Comparison of ENCODE assay signal across 22 mouse cellular contexts in genomic region chr4:45911256-45911655, GRCm38 (mm10). TPM values are rescaled to one million over a fixed set of nuclear protein-coding genes. Genes with fewer than 3 reads are reported as not detected.
DNase-seq lines count a peak whose midpoint lies in the region; ATAC-seq and TF ChIP-seq lines count a peak whose summit lies in the region.
"Had no signal": no experiment of that assay in that cellular context is flagged by ENCODE, and none has a peak within 500 bp of the region (broad histone marks: within the 10 kb centered on the region; RNA-seq: fewer than 3 reads in every experiment).

No protein-coding gene starts in this region.

- WGBS in intestine, embryonic 15.5 days, result 60% methylated on average over 5 of the region's 5 CpGs
- WGBS in intestine, postnatal 0 days, result 46% methylated on average over 5 of the region's 5 CpGs

- H3K4me3 ChIP-seq in intestine, embryonic 15.5 days (replicated peaks), result no peak overlapping the region
- no peak overlapping the region for H3K4me3 ChIP-seq in intestine, postnatal 0 days (ENCODE audit: low read depth, low read length)
- H3K4me3 ChIP-seq: embryonic facial prominence, embryonic 10.5 days; embryonic facial prominence, embryonic 12.5 days; forebrain, embryonic 13.5 days; forebrain, embryonic 15.5 days had no signal

- peak; percentile 64 for ATAC-seq in intestine, embryonic 15.5 days
- no peak for ATAC-seq in intestine, postnatal 0 days
- ATAC-seq: activated CD4-positive, CD25-positive, alpha-beta regulatory T cell, adult 4 months; CD4-positive, CD25-positive, alpha-beta regulatory T cell, adult 4 months; forebrain, embryonic 13.5 days; forebrain, embryonic 15.5 days; forebrain, postnatal 0 days; Patski had no signal

- H3K4me2 ChIP-seq in intestine, embryonic 15.5 days (replicated peaks), result no peak overlapping the region
- peak overlapping the region; percentile 41 for H3K4me2 ChIP-seq in intestine, postnatal 0 days (replicated peaks; ENCODE audit: low read depth)
- H3K4me2 ChIP-seq: embryonic facial prominence, embryonic 12.5 days; forebrain, embryonic 13.5 days; forebrain, embryonic 15.5 days had no signal

- no peak for TF ChIP-seq CTCF in intestine, postnatal 0 days (IDR thresholded peaks at IDR 0.05; ENCODE audit: low read depth)

- H3K4me1 ChIP-seq in intestine, embryonic 15.5 days (replicated peaks), result no peaks in the 10 kb centered on the region
- H3K4me1 ChIP-seq in intestine, postnatal 0 days (replicated peaks; ENCODE audit: control insufficient read depth, insufficient read depth, low read length), result no peaks in the 10 kb centered on the region
- H3K4me1 ChIP-seq: embryonic facial prominence, embryonic 10.5 days; embryonic facial prominence, embryonic 12.5 days; forebrain, embryonic 13.5 days; forebrain, embryonic 15.5 days had no signal

- H3K9ac ChIP-seq in intestine, embryonic 15.5 days, result no peak overlapping the region
- H3K9ac ChIP-seq in intestine, postnatal 0 days (ENCODE audit: low read depth, low read length), result no peak overlapping the region
- H3K9ac ChIP-seq: embryonic facial prominence, embryonic 12.5 days; forebrain, embryonic 13.5 days; forebrain, embryonic 15.5 days; forebrain, postnatal 0 days had no signal

- DNase-seq in adrenal gland, adult (ENCODE audit: inconsistent age in 2 of 2, low spot score in 1 of 2), result peak; percentile 60 to 72
- DNase-seq in adrenal gland, adult 2 months, result no peak
- no peak for DNase-seq in kidney, postnatal 10 days
- DNase-seq: adrenal gland, postnatal 10 days; B cell, adult 2 months; cerebellum, adult 11-12 months; cerebellum, adult 2 months; cerebellum, adult 9-10 months; cerebellum, postnatal 10 days; cerebellum, postnatal 25 days; forebrain, postnatal 0 days had no signal

- no peaks in the 10 kb centered on the region for H3K9me3 ChIP-seq in intestine, embryonic 15.5 days
- H3K9me3 ChIP-seq in intestine, postnatal 0 days (ENCODE audit: control insufficient read depth), result no peaks in the 10 kb centered on the region
- H3K9me3 ChIP-seq: embryonic facial prominence, embryonic 12.5 days; forebrain, embryonic 13.5 days; forebrain, embryonic 15.5 days; G1E had no signal

- H3K27me3 ChIP-seq in intestine, embryonic 15.5 days (replicated peaks), result no peaks in the 10 kb centered on the region
- H3K27me3 ChIP-seq in intestine, postnatal 0 days (replicated peaks; ENCODE audit: control insufficient read depth, insufficient read depth, low read length), result no peaks in the 10 kb centered on the region
- H3K27me3 ChIP-seq: embryonic facial prominence, embryonic 12.5 days; forebrain, embryonic 13.5 days; forebrain, embryonic 15.5 days had no signal

- H3K36me3 ChIP-seq in intestine, embryonic 15.5 days, result no peaks in the 10 kb centered on the region
- no peaks in the 10 kb centered on the region for H3K36me3 ChIP-seq in intestine, postnatal 0 days (ENCODE audit: control insufficient read depth, insufficient read depth)
- H3K36me3 ChIP-seq: embryonic facial prominence, embryonic 10.5 days; embryonic facial prominence, embryonic 12.5 days; forebrain, embryonic 15.5 days; G1E had no signal

- H3K27ac ChIP-seq in intestine, embryonic 15.5 days, result no peak overlapping the region
- peak overlapping the region; percentile 66; the same call in 1 of the 2 replicates for H3K27ac ChIP-seq in intestine, postnatal 0 days (ENCODE audit: low read depth, low read length)
- H3K27ac ChIP-seq: embryonic facial prominence, embryonic 10.5 days; embryonic facial prominence, embryonic 12.5 days; forebrain, embryonic 13.5 days; forebrain, embryonic 15.5 days had no signal

RNA-seq across cellular contexts. Expression of gene Ccdc180, which starts 21.2 kb away (rescaled TPM):
- total RNA-seq in adrenal gland, adult 2 months (2021), result under 1 TPM in 1 of 2 experiments, not detected in 1; 0.28 TPM
- not detected in 2 replicates for polyA plus RNA-seq in adrenal gland, adult 2 months (2012; rRNA removed)
- 0.06 and 0.14 TPM in 2 replicates for polyA plus RNA-seq in intestine, embryonic 15.5 days (2015; fragmentation: Nextera tagmentation; extraction: Ambion mirVana)
- polyA plus RNA-seq in intestine, postnatal 0 days (2015; fragmentation: Nextera tagmentation; extraction: Ambion mirVana), result 0.14 TPM in 2 replicates
- total RNA-seq: CH12.LX had no signal
- polyA plus RNA-seq: embryonic facial prominence, embryonic 12.5 days; G1E; Patski had no signal

RNA-seq across cellular contexts. Expression of gene Tdrd7, which starts 53.9 kb away (rescaled TPM):
- total RNA-seq in adrenal gland, adult 2 months (2021), result 10 to 100 TPM; 22.5 to 30.1 TPM
- polyA plus RNA-seq in adrenal gland, adult 2 months (2012; rRNA removed), result 5.4 and 5.6 TPM in 2 replicates
- 27.1 and 29.0 TPM in 2 replicates for polyA plus RNA-seq in intestine, embryonic 15.5 days (2015; fragmentation: Nextera tagmentation; extraction: Ambion mirVana)
- 43.3 and 47.8 TPM in 2 replicates for polyA plus RNA-seq in intestine, postnatal 0 days (2015; fragmentation: Nextera tagmentation; extraction: Ambion mirVana)

Comparison
In these comparisons a context has a peak if more than half of its experiments do, and no peak if none do; other contexts are left out.
1. DNase-seq: peak in adrenal gland, adult (2 of 2); none in adrenal gland, adult 2 months (single experiment) and kidney, postnatal 10 days (single experiment).